Mouse (Mus musculus) right cerebral cortex, postnatal 14 days (tissue): ENCODE results near the gene Mta2.
A peak's percentile ranks its signal among the peaks of the same experiment; 100 is the strongest.

ENCODE experiments used
- DNase-seq: peaks from one replicate; pipeline ENCODE4 v3.0.0; 2022

Mta2 gene

GRCm38 (mm10) chr19:8929224-8930088 lies 12.2 kb upstream of the Mta2 start, which contains the start of the genes Rom1 and Eml3:
Rom1 (minus strand) TSS chr19:8929356.
Eml3 (plus strand) TSS chr19:8929552.
- DNase-seq, result peak; percentile 48

GRCm38 (mm10) chr19:8930117-8930516 lies 11.6 kb upstream of the Mta2 start:
- no peak for DNase-seq

GRCm38 (mm10) chr19:8930771-8931170 lies 10.9 kb upstream of the Mta2 start:
- DNase-seq, result no peak

GRCm38 (mm10) chr19:8936736-8937135 lies 4.9 kb upstream of the Mta2 start:
- no peak for DNase-seq

GRCm38 (mm10) chr19:8940526-8941133 lies 1.0 kb upstream of the Mta2 start:
- DNase-seq, result no peak

GRCm38 (mm10) chr19:8941136-8941514 lies 550 bp upstream of the Mta2 start:
- DNase-seq, result no peak

GRCm38 (mm10) chr19:8942276-8942964 lies 745 bp downstream of the Mta2 start:
- no peak for DNase-seq

- no peak for DNase-seq
Observed at GRCm38 (mm10) chr19:8943047-8943446, 1.4 kb downstream of the Mta2 start.

GRCm38 (mm10) chr19:8944062-8944461 lies 2.4 kb downstream of the Mta2 start:
- DNase-seq, result no peak

- DNase-seq, result peak; percentile 62
Observed at GRCm38 (mm10) chr19:8944750-8945149, 3.1 kb downstream of the Mta2 start.

GRCm38 (mm10) chr19:8945251-8945650 lies 3.6 kb downstream of the Mta2 start:
- DNase-seq, result no peak

GRCm38 (mm10) chr19:8946929-8947328 lies 5.3 kb downstream of the Mta2 start:
- no peak for DNase-seq

GRCm38 (mm10) chr19:8950190-8950589 lies 8.5 kb downstream of the Mta2 start:
- DNase-seq, result no peak

- no peak for DNase-seq
Observed at GRCm38 (mm10) chr19:8952241-8952640, 10.6 kb downstream of the Mta2 start.

GRCm38 (mm10) chr19:8953135-8954039 lies 11.7 kb downstream of the Mta2 start, which contains the start of gene Tut1:
Tut1 (plus strand) TSS chr19:8953847.
- peak; percentile 82 for DNase-seq

- no peak for DNase-seq
Observed at GRCm38 (mm10) chr19:8954171-8954570, 12.5 kb downstream of the Mta2 start.

GRCm38 (mm10) chr19:8962256-8962655 lies 20.6 kb downstream of the Mta2 start:
- DNase-seq, result no peak

- no peak for DNase-seq
Observed at GRCm38 (mm10) chr19:8965075-8965474, 23.4 kb downstream of the Mta2 start.

- peak; percentile 30 for DNase-seq
Observed at GRCm38 (mm10) chr19:8965771-8966170, 24.1 kb downstream of the Mta2 start.

GRCm38 (mm10) chr19:8966198-8966589 lies 24.5 kb downstream of the Mta2 start:
- no peak for DNase-seq

- DNase-seq, result peak; percentile 99
Observed at GRCm38 (mm10) chr19:8966590-8967372, 25.1 kb downstream of the Mta2 start, which contains the start of gene Eef1g. Eef1g (plus strand) TSS chr19:8967041.

GRCm38 (mm10) chr19:8967373-8967743 lies 25.7 kb downstream of the Mta2 start:
- DNase-seq, result no peak
